Mouse (Mus musculus) left cerebral cortex, adult 11 months (tissue): ENCODE data around the gene Parva.

Source experiments
- DNase-seq: peaks from one replicate; pipeline ENCODE4 v3.0.0; 2022; ENCODE audit warnings: low spot score

Gene Parva

GRCm38 (mm10) chr7:112427357-112428157 lies at the start of gene Parva:
Gene Parva, plus strand, starts transcription at chr7:112427505.
- peak; percentile 22 for DNase-seq

GRCm38 (mm10) chr7:112378056-112378455 lies 49.2 kb upstream of the Parva start:
- no peak for DNase-seq

- DNase-seq, result peak; percentile 38
Observed at GRCm38 (mm10) chr7:112378476-112378875, 48.8 kb upstream of the Parva start.

- DNase-seq, result no peak
Observed at GRCm38 (mm10) chr7:112386521-112386920, 40.8 kb upstream of the Parva start.

- DNase-seq, result no peak
Observed at GRCm38 (mm10) chr7:112387876-112388275, 39.4 kb upstream of the Parva start.

GRCm38 (mm10) chr7:112388363-112388875 lies 38.9 kb upstream of the Parva start:
- DNase-seq, result no peak

GRCm38 (mm10) chr7:112389611-112390251 lies 37.6 kb upstream of the Parva start:
- DNase-seq, result no peak

GRCm38 (mm10) chr7:112390252-112390936 lies 36.9 kb upstream of the Parva start:
- DNase-seq, result no peak

- DNase-seq, result no peak
Observed at GRCm38 (mm10) chr7:112390937-112391605, 36.2 kb upstream of the Parva start.

GRCm38 (mm10) chr7:112397786-112398185 lies 29.5 kb upstream of the Parva start:
- no peak for DNase-seq

GRCm38 (mm10) chr7:112399425-112400170 lies 27.7 kb upstream of the Parva start:
- no peak for DNase-seq

GRCm38 (mm10) chr7:112400175-112400574 lies 27.1 kb upstream of the Parva start:
- no peak for DNase-seq

GRCm38 (mm10) chr7:112405061-112405460 lies 22.2 kb upstream of the Parva start:
- DNase-seq, result no peak

GRCm38 (mm10) chr7:112405578-112405977 lies 21.7 kb upstream of the Parva start:
- DNase-seq, result no peak

GRCm38 (mm10) chr7:112407597-112407996 lies 19.7 kb upstream of the Parva start:
- DNase-seq, result no peak

- no peak for DNase-seq
Observed at GRCm38 (mm10) chr7:112409991-112410390, 17.3 kb upstream of the Parva start.

GRCm38 (mm10) chr7:112413286-112413685 lies 14.0 kb upstream of the Parva start:
- no peak for DNase-seq

GRCm38 (mm10) chr7:112416058-112416526 lies 11.2 kb upstream of the Parva start:
- DNase-seq, result no peak

- DNase-seq, result no peak
Observed at GRCm38 (mm10) chr7:112416730-112417513, 10.4 kb upstream of the Parva start.

- no peak for DNase-seq
Observed at GRCm38 (mm10) chr7:112417598-112417997, 9.7 kb upstream of the Parva start.
